Mouse (Mus musculus) E14TG2a.4 (cell line): ENCODE results near the gene Gphb5.

ENCODE experiments used
- H3K27me3 ChIP-seq: 2 replicates; pipeline ENCODE4 v1.6.1; 2014; ENCODE audit warnings: low read length, control low read depth; ENCODE audit not compliant: insufficient read depth
- H3K36me3 ChIP-seq: 2 replicates; pipeline ENCODE4 v1.6.1; 2014; ENCODE audit warnings: low read length, control low read depth; ENCODE audit not compliant: insufficient read depth
- H3K4me1 ChIP-seq: replicated peaks from 2 replicates; pipeline ENCODE4 v1.6.1; 2014; ENCODE audit warnings: low read depth, low read length, control low read depth
- H3K4me3 ChIP-seq: replicated peaks from 2 replicates; pipeline ENCODE4 v1.5.1; 2014; ENCODE audit warnings: mild to moderate bottlenecking, low read length
- H3K9me3 ChIP-seq: 2 replicates; pipeline ENCODE4 v1.6.1; 2014; ENCODE audit warnings: low read length, control low read depth
- CTCF ChIP-seq: conservative IDR thresholded peaks from 2 replicates; pipeline ENCODE4 v1.5.1; 2014; ENCODE audit warnings: low read length
- NANOG ChIP-seq: IDR thresholded peaks from 2 replicates; pipeline ENCODE4 v1.6.1; 2014; ENCODE audit warnings: borderline replicate concordance, low read length, mixed read lengths
- POU5F1 ChIP-seq: IDR thresholded peaks from 2 replicates; pipeline ENCODE4 v1.6.1; 2014; ENCODE audit warnings: low read length, borderline replicate concordance

The Gphb5 gene

GRCm38 (mm10) chr12:75387846-75388245 lies 28.7 kb downstream of the Gphb5 start:
- Histone ChIP-seq H3K4me3 (no peak overlapping the region), H3K4me1 (peaks cover 5% of the 10 kb centered on the region; the same call in 1 of the 2 replicates), H3K9me3 (no peaks in the 10 kb centered on the region), H3K36me3 (no peaks in the 10 kb centered on the region), H3K27me3 (peaks cover 25% of the 10 kb centered on the region)
- TF ChIP-seq NANOG (no peak), POU5F1 (no peak), CTCF (no peak)

- TF ChIP-seq CTCF = no peak
- no peak for TF ChIP-seq NANOG
- TF ChIP-seq POU5F1 = no peak
- H3K27me3 ChIP-seq = peaks cover 25% of the 10 kb centered on the region
- no peaks in the 10 kb centered on the region for H3K9me3 ChIP-seq
- H3K4me1 ChIP-seq = peaks cover 5% of the 10 kb centered on the region; the same call in 1 of the 2 replicates
- H3K36me3 ChIP-seq = no peaks in the 10 kb centered on the region
- no peak overlapping the region for H3K4me3 ChIP-seq
Measured at GRCm38 (mm10) chr12:75387156-75387555, 29.4 kb downstream of the Gphb5 start.

- no peaks in the 10 kb centered on the region for H3K36me3 ChIP-seq
- TF ChIP-seq NANOG (no peak), POU5F1 (no peak), CTCF (no peak)
- peaks cover 5% of the 10 kb centered on the region; the same call in 1 of the 2 replicates for H3K4me1 ChIP-seq
- peaks cover 25% of the 10 kb centered on the region for H3K27me3 ChIP-seq
- H3K4me3 ChIP-seq = no peak overlapping the region
- no peaks in the 10 kb centered on the region for H3K9me3 ChIP-seq
Measured at GRCm38 (mm10) chr12:75386731-75387130, 29.9 kb downstream of the Gphb5 start.

GRCm38 (mm10) chr12:75376126-75376525 lies 40.5 kb downstream of the Gphb5 start:
- H3K27me3 ChIP-seq = no peaks in the 10 kb centered on the region
- no peak for TF ChIP-seq CTCF
- no peak for TF ChIP-seq POU5F1
- TF ChIP-seq NANOG = no peak
- no peak overlapping the region for H3K4me3 ChIP-seq
- no peaks in the 10 kb centered on the region for H3K36me3 ChIP-seq
- no peaks in the 10 kb centered on the region for H3K9me3 ChIP-seq
- H3K4me1 ChIP-seq = no peaks in the 10 kb centered on the region

DNA sequence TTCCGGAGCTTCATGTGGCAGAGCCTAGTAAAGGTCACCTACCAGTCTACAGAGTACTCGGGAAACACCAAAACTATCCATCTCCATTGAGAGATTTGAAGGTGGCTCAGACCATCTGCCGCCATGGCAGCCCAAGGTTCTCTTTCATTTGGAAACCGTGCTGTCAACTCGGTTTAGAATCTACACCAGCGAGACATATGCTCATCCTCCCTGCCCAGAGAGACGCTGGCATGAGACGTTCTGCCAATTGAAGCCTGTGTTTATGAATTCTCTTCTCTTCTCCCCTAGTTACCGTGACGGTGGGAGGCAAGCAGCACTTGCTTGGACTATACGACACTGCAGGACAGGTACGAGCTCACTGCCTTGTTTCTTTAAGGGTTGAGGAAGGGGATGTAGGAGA lies 41.5 kb downstream of the Gphb5 start:
- Histone ChIP-seq H3K27me3 (no peaks in the 10 kb centered on the region), H3K4me3 (no peak overlapping the region), H3K9me3 (no peaks in the 10 kb centered on the region), H3K36me3 (no peaks in the 10 kb centered on the region), H3K4me1 (no peaks in the 10 kb centered on the region)
- TF ChIP-seq POU5F1 (no peak), CTCF (no peak), NANOG (no peak)

DNA sequence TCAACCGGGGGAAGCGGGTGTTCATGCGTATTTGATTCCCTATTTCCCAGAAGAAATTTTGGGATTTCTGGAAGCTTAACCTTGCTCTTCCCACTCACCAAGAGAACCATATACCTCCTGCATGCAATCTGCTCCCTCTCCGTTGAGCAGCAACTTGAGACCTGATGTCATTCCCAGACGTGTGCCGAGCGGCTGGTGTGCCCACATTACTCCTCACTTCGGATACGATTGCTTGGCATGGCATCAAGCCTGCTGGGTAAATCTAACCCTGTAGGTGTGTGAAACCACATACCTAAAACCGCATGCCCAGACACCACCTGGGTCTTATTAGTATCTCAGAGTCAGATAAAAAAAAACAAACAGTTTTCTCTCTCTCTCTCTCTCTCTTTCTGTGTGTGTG lies 42.1 kb downstream of the Gphb5 start:
- Histone ChIP-seq H3K9me3 (no peaks in the 10 kb centered on the region), H3K36me3 (no peaks in the 10 kb centered on the region), H3K27me3 (0 out of 2 replicates have a peak, but pooled peaks cover under 1% of the 10 kb centered on the region), H3K4me3 (no peak overlapping the region), H3K4me1 (no peaks in the 10 kb centered on the region)
- TF ChIP-seq CTCF (no peak), POU5F1 (no peak), NANOG (no peak)

DNA sequence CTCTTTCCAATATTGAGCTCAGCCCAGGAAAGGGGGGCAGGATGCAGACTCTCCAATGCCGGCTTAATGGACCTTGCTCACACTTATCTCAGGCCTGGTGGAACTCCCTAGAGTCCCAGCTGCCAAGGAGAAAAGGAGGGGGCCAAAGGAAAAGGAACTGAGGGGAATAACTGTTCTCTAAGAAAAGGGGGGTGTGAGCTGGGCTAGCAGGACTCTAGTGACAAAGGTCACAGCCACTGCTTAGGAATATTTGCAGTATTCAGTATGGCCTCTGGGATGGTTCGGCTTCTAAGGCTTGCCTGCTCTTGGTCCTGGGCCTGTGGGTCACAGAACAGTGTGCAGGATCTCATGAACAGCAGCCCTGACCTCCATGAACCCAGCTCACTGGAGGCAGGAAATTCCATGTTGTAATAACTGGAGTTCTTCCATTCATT lies 47.1 kb downstream of the Gphb5 start:
- no peak for TF ChIP-seq CTCF
- no peak for TF ChIP-seq NANOG
- TF ChIP-seq POU5F1 = no peak
- Histone ChIP-seq H3K4me1 (no peaks in the 10 kb centered on the region), H3K36me3 (no peaks in the 10 kb centered on the region), H3K27me3 (peaks cover 25% of the 10 kb centered on the region), H3K4me3 (no peak overlapping the region), H3K9me3 (no peaks in the 10 kb centered on the region)

GRCm38 (mm10) chr12:75368527-75368926 lies 48.1 kb downstream of the Gphb5 start:
- TF ChIP-seq NANOG (no peak), POU5F1 (no peak), CTCF (no peak)
- Histone ChIP-seq H3K4me3 (no peak overlapping the region), H3K4me1 (no peaks in the 10 kb centered on the region), H3K36me3 (no peaks in the 10 kb centered on the region), H3K9me3 (no peaks in the 10 kb centered on the region), H3K27me3 (peaks cover 25% of the 10 kb centered on the region)

- TF ChIP-seq NANOG = no peak
- no peak for TF ChIP-seq CTCF
- no peak for TF ChIP-seq POU5F1
- peaks cover 25% of the 10 kb centered on the region for H3K27me3 ChIP-seq
- no peaks in the 10 kb centered on the region for H3K36me3 ChIP-seq
- no peaks in the 10 kb centered on the region for H3K9me3 ChIP-seq
- no peaks in the 10 kb centered on the region for H3K4me1 ChIP-seq
- no peak overlapping the region for H3K4me3 ChIP-seq
Measured at GRCm38 (mm10) chr12:75367371-75367770, 49.2 kb downstream of the Gphb5 start.

- no peaks in the 10 kb centered on the region for H3K4me1 ChIP-seq
- TF ChIP-seq POU5F1 (no peak), CTCF (no peak), NANOG (no peak)
- H3K9me3 ChIP-seq = no peaks in the 10 kb centered on the region
- H3K27me3 ChIP-seq = peaks cover 31% of the 10 kb centered on the region
- H3K4me3 ChIP-seq = no peak overlapping the region
- no peaks in the 10 kb centered on the region for H3K36me3 ChIP-seq
Measured at GRCm38 (mm10) chr12:75365621-75366124, 50.9 kb downstream of the Gphb5 start.
